Mouse (Mus musculus) myocyte (in vitro differentiated cells): ENCODE measurements around the gene Garem2.

Experiments
- CEBPB ChIP-seq: IDR thresholded peaks from 2 replicates; pipeline ENCODE4 v1.6.1; 2011; ENCODE audit warnings: mild to moderate bottlenecking, moderate library complexity; ENCODE audit not compliant: poor library complexity, insufficient read depth, severe bottlenecking
- E2F4 ChIP-seq: IDR thresholded peaks from one replicate; pipeline ENCODE4 v1.6.1; 2011; ENCODE audit warnings: mild to moderate bottlenecking, control low read depth, moderate library complexity; ENCODE audit not compliant: insufficient read depth
- MAX ChIP-seq: IDR thresholded peaks from one replicate; pipeline ENCODE4 v1.6.1; 2011; ENCODE audit warnings: low read depth, mild to moderate bottlenecking, control low read depth
- MYOD1 ChIP-seq, 3 experiments: IDR thresholded peaks; one replicate each; pipeline ENCODE4 v1.6.1; 2011; ENCODE audit warnings: control low read depth in 2 of 3, low read depth in 2 of 3, mild to moderate bottlenecking in 2 of 3, moderate library complexity in 1 of 3; ENCODE audit not compliant: insufficient read length in 2 of 3, control insufficient read depth in 1 of 3
- MYOG ChIP-seq, 3 experiments: IDR thresholded peaks; one replicate each; pipeline ENCODE4 v1.6.1; 2011; ENCODE audit warnings: control low read depth in 2 of 3, low read depth in 2 of 3, mild to moderate bottlenecking in 2 of 3; ENCODE audit not compliant: insufficient read length in 2 of 3, control insufficient read depth in 1 of 3, insufficient read depth in 1 of 3
- POLR2A ChIP-seq: IDR thresholded peaks from one replicate; pipeline ENCODE4 v1.6.1; 2011; ENCODE audit warnings: low read depth, mild to moderate bottlenecking, control low read depth, moderate library complexity; ENCODE audit not compliant: insufficient read length
- POLR2AphosphoS2 ChIP-seq: IDR thresholded peaks from one replicate; pipeline ENCODE4 v1.6.1; 2011; ENCODE audit warnings: low read depth, control low read depth; ENCODE audit not compliant: insufficient read length
- REST ChIP-seq: IDR thresholded peaks from one replicate; pipeline ENCODE4 v1.6.1; 2011; ENCODE audit warnings: mild to moderate bottlenecking, control low read depth, moderate library complexity; ENCODE audit not compliant: insufficient read depth, insufficient read length
- TCF12 ChIP-seq: IDR thresholded peaks from one replicate; pipeline ENCODE4 v1.6.1; 2011; ENCODE audit warnings: mild to moderate bottlenecking, control low read depth; ENCODE audit not compliant: poor library complexity, insufficient read depth, severe bottlenecking
- TCF3 ChIP-seq: IDR thresholded peaks from one replicate; pipeline ENCODE4 v1.6.1; 2011; ENCODE audit warnings: low read depth, control low read depth; ENCODE audit not compliant: insufficient read length
- USF1 ChIP-seq: IDR thresholded peaks from one replicate; pipeline ENCODE4 v1.6.1; 2011; ENCODE audit warnings: low read depth, mild to moderate bottlenecking, control low read depth, moderate library complexity

- TF ChIP-seq E2F4: no peak
- TF ChIP-seq POLR2A: no peak
- TF ChIP-seq POLR2AphosphoS2: no peak
- no peak for TF ChIP-seq MYOG (IDR thresholded peaks at IDR 0.05; ENCODE audit: control insufficient read depth in 1 of 3, insufficient read depth in 1 of 3, insufficient read length in 2 of 3, low read depth in 2 of 3)
- TF ChIP-seq MAX: no peak
- no peak for TF ChIP-seq REST
- no peak for TF ChIP-seq CEBPB
- no peak for TF ChIP-seq MYOD1 (IDR thresholded peaks at IDR 0.05; ENCODE audit: control insufficient read depth in 1 of 3, insufficient read length in 2 of 3, low read depth in 2 of 3)
- no peak for TF ChIP-seq USF1
- TF ChIP-seq TCF3: no peak
- no peak for TF ChIP-seq TCF12
Measured at GRCm38 (mm10) chr5:30095731-30096130, 9.2 kb upstream of the Garem2 start.
